Mouse (Mus musculus): ENCODE data around the gene Olfr868.

Gene Olfr868

GRCm38 (mm10) chr9:20098326-20098725 lies at the start of gene Olfr868:
Gene Olfr868, plus strand, starts transcription at chr9:20098626.
- DNase-seq: no peak

GRCm38 (mm10) chr9:20057462-20057861 lies 41.0 kb upstream of the Olfr868 start, which contains the start of gene Olfr867:
Gene Olfr867, minus strand, starts transcription at chr9:20057562.
- no peak for DNase-seq

- DNase-seq: no peak
Measured at GRCm38 (mm10) chr9:20070236-20070635, 28.2 kb upstream of the Olfr868 start.

- no peak for DNase-seq
Measured at GRCm38 (mm10) chr9:20071291-20071690, 27.1 kb upstream of the Olfr868 start.

- DNase-seq: no peak
Measured at GRCm38 (mm10) chr9:20073523-20074177, 24.8 kb upstream of the Olfr868 start.

- no peak for DNase-seq
Measured at GRCm38 (mm10) chr9:20128709-20129108, 30.3 kb downstream of the Olfr868 start, which contains the start of gene Olfr869. Gene Olfr869, plus strand, starts transcription at chr9:20129009.

- DNase-seq: no peak
Measured at GRCm38 (mm10) chr9:20149706-20150105, 51.3 kb downstream of the Olfr868 start.

Data from lung, postnatal 36 days (tissue).